22 mouse cellular contexts compared by ENCODE assay signal in the genomic region with DNA sequence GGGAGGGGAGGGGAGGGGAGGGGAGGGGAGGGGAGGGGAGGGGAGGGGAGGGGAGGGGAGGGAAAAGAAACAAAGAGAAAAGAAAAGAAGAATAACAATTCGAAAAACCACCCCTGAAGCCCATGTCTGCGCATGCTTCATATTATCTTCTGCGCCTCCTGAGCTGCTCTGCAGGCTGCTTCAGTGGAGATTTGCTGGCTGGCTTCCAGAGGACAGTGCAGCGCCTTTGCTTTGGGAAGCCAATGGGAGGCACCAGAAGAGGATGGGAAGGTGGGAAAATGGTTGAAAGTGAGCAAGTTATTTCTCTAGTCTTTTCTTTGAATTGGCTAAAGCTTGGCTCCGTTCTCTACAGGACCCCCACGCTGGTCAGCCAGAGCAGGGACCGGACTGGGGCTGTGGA.
DNase-seq lines count a peak whose midpoint lies in the region; ATAC-seq lines count a peak whose summit lies in the region.
"Had no signal": no experiment of that assay in that cellular context is flagged by ENCODE, and none has a peak within 500 bp of the region (broad histone marks: within the 10 kb centered on the region; RNA-seq: fewer than 3 reads in every experiment).

No protein-coding gene starts in this region.

- no peak overlapping the region for H3K27ac ChIP-seq in heart, embryonic 10.5 days
- H3K27ac ChIP-seq in midbrain, embryonic 14.5 days (replicated peaks; ENCODE audit: low read depth, low read length): no peak overlapping the region
- no peak overlapping the region for H3K27ac ChIP-seq in midbrain, embryonic 10.5 days (replicated peaks)
- no peak overlapping the region for H3K27ac ChIP-seq in limb, embryonic 10.5 days
- H3K27ac ChIP-seq: embryonic facial prominence, embryonic 13.5 days; forebrain, embryonic 15.5 days; hindbrain, embryonic 15.5 days; kidney, postnatal 0 days; limb, embryonic 13.5 days; liver, embryonic 12.5 days; midbrain, embryonic 13.5 days; neural tube, embryonic 13.5 days had no signal

- no peaks in the 10 kb centered on the region for H3K9me3 ChIP-seq in heart, embryonic 10.5 days
- no peaks in the 10 kb centered on the region for H3K9me3 ChIP-seq in midbrain, embryonic 14.5 days (ENCODE audit: control insufficient read depth, low read length)
- H3K9me3 ChIP-seq in midbrain, embryonic 10.5 days (replicated peaks): no peaks in the 10 kb centered on the region
- no peaks in the 10 kb centered on the region for H3K9me3 ChIP-seq in limb, embryonic 10.5 days (replicated peaks)
- H3K9me3 ChIP-seq: embryonic facial prominence, embryonic 13.5 days; forebrain, embryonic 15.5 days; heart, embryonic 12.5 days; hindbrain, embryonic 15.5 days; limb, embryonic 13.5 days; liver, embryonic 12.5 days; midbrain, embryonic 13.5 days; neural tube, embryonic 13.5 days had no signal

- peak; percentile 19 for DNase-seq in adrenal gland, postnatal 10 days
- no peak for DNase-seq in adrenal gland, adult 18-20 months (ENCODE audit: low spot score in 2 of 2)
- peak; percentile 79 for DNase-seq in heart, adult 11 months
- no peak for DNase-seq in heart, embryonic 10.5 days (ENCODE audit: low spot score)
- peak; percentile 60 for DNase-seq in midbrain, embryonic 14.5 days
- DNase-seq in midbrain, embryonic 10.5 days (ENCODE audit: low spot score): no peak
- peak; percentile 23 for DNase-seq in limb, embryonic 10.5 days (ENCODE audit: low spot score)
- DNase-seq in urinary bladder, adult 18-20 months (ENCODE audit: low spot score in 2 of 2): no peak
- DNase-seq: cerebellum, adult 9-10 months; kidney, adult 2 months; lung, adult 18-20 months; lung, postnatal 14 days had no signal

- 67% methylated on average over 7 of the region's 7 CpGs for WGBS in heart, embryonic 10.5 days
- 68% methylated on average over 7 of the region's 7 CpGs for WGBS in midbrain, embryonic 14.5 days
- WGBS in midbrain, embryonic 10.5 days: 73% methylated on average over 7 of the region's 7 CpGs
- WGBS in limb, embryonic 10.5 days: 83% methylated on average over 7 of the region's 7 CpGs

- H3K4me3 ChIP-seq in heart, embryonic 10.5 days: no peak overlapping the region
- H3K4me3 ChIP-seq in midbrain, embryonic 14.5 days (replicated peaks; ENCODE audit: low read depth, low read length): no peak overlapping the region
- H3K4me3 ChIP-seq in midbrain, embryonic 10.5 days: no peak overlapping the region
- H3K4me3 ChIP-seq in limb, embryonic 10.5 days: no peak overlapping the region
- H3K4me3 ChIP-seq: embryonic facial prominence, embryonic 13.5 days; forebrain, embryonic 15.5 days; heart, embryonic 12.5 days; hindbrain, embryonic 15.5 days; limb, embryonic 13.5 days; liver, embryonic 12.5 days; midbrain, embryonic 13.5 days; myocyte; neural tube, embryonic 13.5 days had no signal

- no peak for ATAC-seq in midbrain, embryonic 14.5 days (ENCODE audit: low FRiP score, low TSS enrichment)
- ATAC-seq: forebrain, embryonic 15.5 days; liver, embryonic 12.5 days; midbrain, embryonic 13.5 days had no signal

- H3K9ac ChIP-seq in midbrain, embryonic 14.5 days (replicated peaks; ENCODE audit: low read length): no peak overlapping the region
- H3K9ac ChIP-seq: embryonic facial prominence, embryonic 13.5 days; forebrain, embryonic 15.5 days; heart, embryonic 12.5 days; hindbrain, embryonic 15.5 days; limb, embryonic 13.5 days; liver, embryonic 12.5 days; midbrain, embryonic 13.5 days; neural tube, embryonic 13.5 days had no signal

- H3K4me1 ChIP-seq in heart, embryonic 10.5 days: no peaks in the 10 kb centered on the region
- H3K4me1 ChIP-seq in midbrain, embryonic 14.5 days (ENCODE audit: control insufficient read depth, insufficient read depth, low read length): no peaks in the 10 kb centered on the region
- H3K4me1 ChIP-seq in midbrain, embryonic 10.5 days: peaks cover 29% of the 10 kb centered on the region
- peaks cover 9% of the 10 kb centered on the region for H3K4me1 ChIP-seq in limb, embryonic 10.5 days
- H3K4me1 ChIP-seq: embryonic facial prominence, embryonic 13.5 days; forebrain, embryonic 15.5 days; hindbrain, embryonic 15.5 days; limb, embryonic 13.5 days; liver, embryonic 12.5 days; neural tube, embryonic 13.5 days had no signal

- no peaks in the 10 kb centered on the region for H3K36me3 ChIP-seq in heart, embryonic 10.5 days
- H3K36me3 ChIP-seq in midbrain, embryonic 14.5 days (ENCODE audit: control insufficient read depth, insufficient read depth, low read length): no peaks in the 10 kb centered on the region
- H3K36me3 ChIP-seq in midbrain, embryonic 10.5 days: no peaks in the 10 kb centered on the region
- no peaks in the 10 kb centered on the region for H3K36me3 ChIP-seq in limb, embryonic 10.5 days
- H3K36me3 ChIP-seq: embryonic facial prominence, embryonic 13.5 days; forebrain, embryonic 15.5 days; heart, embryonic 12.5 days; hindbrain, embryonic 15.5 days; limb, embryonic 13.5 days; liver, embryonic 12.5 days; midbrain, embryonic 13.5 days; neural tube, embryonic 13.5 days had no signal

- no peak overlapping the region for H3K4me2 ChIP-seq in midbrain, embryonic 14.5 days (ENCODE audit: low read length)
- H3K4me2 ChIP-seq: embryonic facial prominence, embryonic 13.5 days; forebrain, embryonic 15.5 days; heart, embryonic 12.5 days; hindbrain, embryonic 15.5 days; limb, embryonic 13.5 days; liver, embryonic 12.5 days; midbrain, embryonic 13.5 days; neural tube, embryonic 13.5 days had no signal

- H3K27me3 ChIP-seq in heart, embryonic 10.5 days (ENCODE audit: insufficient read depth, poor library complexity, severe bottlenecking): peaks cover 15% of the 10 kb centered on the region
- H3K27me3 ChIP-seq in midbrain, embryonic 14.5 days (ENCODE audit: control insufficient read depth, insufficient read depth, low read length): peaks cover 9% of the 10 kb centered on the region; the same call in 1 of the 2 replicates
- H3K27me3 ChIP-seq in midbrain, embryonic 10.5 days (ENCODE audit: low read depth, poor library complexity, severe bottlenecking): peaks cover 57% of the 10 kb centered on the region
- H3K27me3 ChIP-seq in limb, embryonic 10.5 days (ENCODE audit: low read depth, poor library complexity, severe bottlenecking): peaks cover 18% of the 10 kb centered on the region
- H3K27me3 ChIP-seq: liver, embryonic 12.5 days had no signal

Comparison
In these comparisons a context has a peak if more than half of its experiments do, and no peak if none do; other contexts are left out.
1. DNase-seq: peak in adrenal gland, postnatal 10 days (single experiment), heart, adult 11 months (single experiment), midbrain, embryonic 14.5 days (single experiment) and limb, embryonic 10.5 days (single experiment); none in adrenal gland, adult 18-20 months (0 of 2), heart, embryonic 10.5 days (single experiment), midbrain, embryonic 10.5 days (single experiment) and urinary bladder, adult 18-20 months (0 of 2).